13 mouse cellular contexts compared by ENCODE assay signal in genomic region chr2:6927693-6928360, GRCm38 (mm10).
DNase-seq lines count a peak whose midpoint lies in the region; ATAC-seq and TF ChIP-seq lines count a peak whose summit lies in the region.
"Had no signal": no experiment of that assay in that cellular context is flagged by ENCODE, and none has a peak within 500 bp of the region (broad histone marks: within the 10 kb centered on the region; RNA-seq: fewer than 3 reads in every experiment).

No protein-coding gene starts in this region.

- intact Hi-C loops in left cerebral cortex, postnatal 25 days (cut with DNase I) = loop anchor here (1.0 kb wide), 1 partner anchor 16 kb away; no protein-coding TSS in a partner anchor

- H3K9ac ChIP-seq in forebrain, embryonic 14.5 days (ENCODE audit: low read length) = no peak overlapping the region
- H3K9ac ChIP-seq in forebrain, embryonic 11.5 days (ENCODE audit: low read length) = no peak overlapping the region
- H3K9ac ChIP-seq: embryonic facial prominence, embryonic 13.5 days; midbrain, embryonic 12.5 days had no signal

- no peaks in the 10 kb centered on the region for H3K36me3 ChIP-seq in forebrain, embryonic 14.5 days (ENCODE audit: control insufficient read depth, insufficient read depth, low read length)
- no peaks in the 10 kb centered on the region for H3K36me3 ChIP-seq in forebrain, embryonic 11.5 days (ENCODE audit: control insufficient read depth, insufficient read depth, low read length)
- H3K36me3 ChIP-seq: embryonic facial prominence, embryonic 13.5 days; midbrain, embryonic 12.5 days had no signal

- TF ChIP-seq CTCF in brain, embryonic 14.5 days (IDR thresholded peaks at IDR 0.05; ENCODE audit: borderline replicate concordance, extremely low read depth, insufficient read depth, insufficient read length) = no peak

- H3K27me3 ChIP-seq in forebrain, embryonic 14.5 days (replicated peaks; ENCODE audit: control insufficient read depth, insufficient read depth, low read length) = no peaks in the 10 kb centered on the region
- no peaks in the 10 kb centered on the region for H3K27me3 ChIP-seq in forebrain, embryonic 11.5 days (ENCODE audit: control insufficient read depth, insufficient read depth, low read length)
- H3K27me3 ChIP-seq: embryonic facial prominence, embryonic 13.5 days; midbrain, embryonic 12.5 days had no signal

- no peak overlapping the region for H3K4me2 ChIP-seq in forebrain, embryonic 14.5 days (ENCODE audit: low read length)
- H3K4me2 ChIP-seq in forebrain, embryonic 11.5 days (ENCODE audit: low read depth, low read length, severe bottlenecking) = no peak overlapping the region
- H3K4me2 ChIP-seq: embryonic facial prominence, embryonic 13.5 days; midbrain, embryonic 12.5 days had no signal

- no peak; the same call in 1 of the 2 replicates for ATAC-seq in forebrain, embryonic 14.5 days
- no peak for ATAC-seq in forebrain, embryonic 11.5 days (replicated peaks; ENCODE audit: low FRiP score)

- H3K4me3 ChIP-seq in forebrain, embryonic 14.5 days (ENCODE audit: low read depth, low read length) = no peak overlapping the region
- H3K4me3 ChIP-seq in forebrain, embryonic 11.5 days (ENCODE audit: low read depth, low read length) = no peak overlapping the region
- H3K4me3 ChIP-seq: embryonic facial prominence, embryonic 13.5 days; midbrain, embryonic 12.5 days had no signal

- H3K9me3 ChIP-seq in forebrain, embryonic 14.5 days (replicated peaks; ENCODE audit: control insufficient read depth, low read length) = no peaks in the 10 kb centered on the region
- no peaks in the 10 kb centered on the region for H3K9me3 ChIP-seq in forebrain, embryonic 11.5 days (ENCODE audit: control insufficient read depth, low read length)
- H3K9me3 ChIP-seq: embryonic facial prominence, embryonic 13.5 days; midbrain, embryonic 12.5 days had no signal

- peak; percentile 30 for DNase-seq in forebrain, embryonic 14.5 days (ENCODE audit: low spot score)
- no peak for DNase-seq in forebrain, embryonic 11.5 days (ENCODE audit: low spot score)
- peak; percentile 40 for DNase-seq in layer of hippocampus, adult 11-12 months (ENCODE audit: low spot score)
- no peak for DNase-seq in layer of hippocampus, postnatal 25 days (ENCODE audit: extremely low spot score in 1 of 2, low spot score in 1 of 2)
- peak; percentile 56 for DNase-seq in brain, embryonic 14.5 days (ENCODE audit: low read depth)
- peak; percentile 64 to 86 for DNase-seq in left cerebral cortex, postnatal 25 days (ENCODE audit: low spot score in 2 of 2)
- no peak for DNase-seq in thymus, postnatal 4 days
- no peak for DNase-seq in liver
- DNase-seq: cerebellum, adult 9-11 months; kidney, postnatal 14 days; thymus, adult 2 months had no signal

- TF ChIP-seq POLR2A in brain, embryonic 14.5 days (IDR thresholded peaks at IDR 0.05; ENCODE audit: borderline replicate concordance, extremely low read depth, insufficient read depth, insufficient read length, poor library complexity, severe bottlenecking) = no peak

- H3K27ac ChIP-seq in forebrain, embryonic 14.5 days (ENCODE audit: low read depth, low read length) = no peak overlapping the region
- no peak overlapping the region for H3K27ac ChIP-seq in forebrain, embryonic 11.5 days (ENCODE audit: low read depth, low read length)
- H3K27ac ChIP-seq: embryonic facial prominence, embryonic 13.5 days; midbrain, embryonic 12.5 days had no signal

- 85% methylated on average over 4 of the region's 4 CpGs for WGBS in forebrain, embryonic 14.5 days
- 96% methylated on average over 4 of the region's 4 CpGs for WGBS in forebrain, embryonic 11.5 days

- 0 out of 2 replicates have a peak, but pooled peaks cover 3% of the 10 kb centered on the region for H3K4me1 ChIP-seq in forebrain, embryonic 14.5 days (ENCODE audit: control insufficient read depth, insufficient read depth, low read length)
- no peaks in the 10 kb centered on the region; the same call in 1 of the 2 replicates for H3K4me1 ChIP-seq in forebrain, embryonic 11.5 days (replicated peaks; ENCODE audit: control insufficient read depth, insufficient read depth, low read length)

Comparison
In these comparisons a context has a peak if more than half of its experiments do, and no peak if none do; other contexts are left out.
1. DNase-seq: peak in forebrain, embryonic 14.5 days (single experiment), layer of hippocampus, adult 11-12 months (single experiment), brain, embryonic 14.5 days (single experiment) and left cerebral cortex, postnatal 25 days (2 of 2); none in forebrain, embryonic 11.5 days (single experiment), layer of hippocampus, postnatal 25 days (0 of 2), thymus, postnatal 4 days (single experiment) and liver (single experiment).